Mouse (Mus musculus): ENCODE data around the gene Ncf2.

- TF ChIP-seq CTCF (IDR thresholded peaks at IDR 0.05; ENCODE audit: low read depth, low read length): no peak
- TF ChIP-seq POLR2A (IDR thresholded peaks at IDR 0.05; ENCODE audit: insufficient read depth, low read length): no peak
These were observed 19.6 kb downstream of the Ncf2 start for GRCm38 (mm10) chr1:152819558-152819957.

Measured in ES-Bruce4 (cell line).